Mouse (Mus musculus): Measurements from ENCODE around the gene Arglu1.

- TF ChIP-seq CTCF (IDR thresholded peaks at IDR 0.05; ENCODE audit: extremely low read depth, insufficient read depth, insufficient read length, insufficient replicate concordance) (no peak), POLR2A (IDR thresholded peaks at IDR 0.05; ENCODE audit: low read depth, low read length) (no peak)
Measured at GRCm38 (mm10) chr8:8649944-8650343, 40.4 kb downstream of the Arglu1 start.
